Mouse (Mus musculus) 3134 (cell line): Measurements from ENCODE around the gene Srp72.
A peak's percentile ranks its signal among the peaks of the same experiment; 100 is the strongest.

Experiments used
- DNase-seq: peaks from one replicate; pipeline ENCODE4 v3.0.0-alpha.2; 2011; ENCODE audit warnings: low spot score; ENCODE audit not compliant: insufficient read length; ENCODE audit errors: extremely low read depth

The Srp72 gene

GRCm38 (mm10) chr5:76974554-76975285 is at the start of gene Srp72:
Gene Srp72, plus strand, starts transcription at chr5:76974683.
- peak; percentile 83 for DNase-seq

GRCm38 (mm10) chr5:76928124-76928832 is 46.2 kb upstream of the Srp72 start:
- no peak for DNase-seq

- no peak for DNase-seq
These were observed 45.2 kb upstream of the Srp72 start for GRCm38 (mm10) chr5:76929180-76929877.

- no peak for DNase-seq
These were observed 34.8 kb upstream of the Srp72 start for GRCm38 (mm10) chr5:76939717-76940116.

- DNase-seq = no peak
These were observed 32.5 kb upstream of the Srp72 start for GRCm38 (mm10) chr5:76941975-76942374.

GRCm38 (mm10) chr5:76942505-76942904 is 32.0 kb upstream of the Srp72 start:
- no peak for DNase-seq

GRCm38 (mm10) chr5:76944965-76945677 is 29.4 kb upstream of the Srp72 start:
- DNase-seq = no peak

GRCm38 (mm10) chr5:76945678-76946033 is 28.8 kb upstream of the Srp72 start:
- no peak for DNase-seq

- DNase-seq = no peak
These were observed 27.3 kb upstream of the Srp72 start for GRCm38 (mm10) chr5:76947142-76947541.

GRCm38 (mm10) chr5:76947758-76948157 is 26.7 kb upstream of the Srp72 start:
- no peak for DNase-seq

GRCm38 (mm10) chr5:76950343-76951105 is 24.0 kb upstream of the Srp72 start:
- DNase-seq = no peak

- peak; percentile 98 for DNase-seq
These were observed 23.1 kb upstream of the Srp72 start, which contains the start of the genes Paics and Ppat for GRCm38 (mm10) chr5:76951106-76952027. Gene Paics, plus strand, starts transcription at chr5:76951307. Gene Ppat, minus strand, starts transcription at chr5:76951578.

GRCm38 (mm10) chr5:76952112-76953040 is 22.1 kb upstream of the Srp72 start:
- no peak for DNase-seq

GRCm38 (mm10) chr5:76953794-76954193 is 20.7 kb upstream of the Srp72 start:
- no peak for DNase-seq

GRCm38 (mm10) chr5:76954271-76954900 is 20.1 kb upstream of the Srp72 start:
- DNase-seq = no peak

GRCm38 (mm10) chr5:76955474-76955873 is 19.0 kb upstream of the Srp72 start:
- no peak for DNase-seq

GRCm38 (mm10) chr5:76957954-76958353 is 16.5 kb upstream of the Srp72 start:
- DNase-seq = no peak

- DNase-seq = no peak
These were observed 14.9 kb upstream of the Srp72 start for GRCm38 (mm10) chr5:76959587-76959986.
